Mouse (Mus musculus) megakaryocyte-erythroid progenitor cell, adult 5-6 weeks (primary cell): ENCODE measurements at regions not wholly inside any gene's neighbourhood (a gene's known extent, or its start where the extent isn't known, plus 50 kb on each side); places are given as distances from the start of the nearest gene placed in this dataset.
"Not testable (repeated sequence)": the region's sequence is repeated elsewhere in the genome, so short reads cannot be mapped to it uniquely, and the experiment has no call there.

ENCODE experiments used
- ATAC-seq: replicated peaks from 2 replicates; pipeline ENCODE4 v1.8.0; 2016; ENCODE audit warnings: mild to moderate bottlenecking, inconsistent platforms; ENCODE audit not compliant: severe bottlenecking, poor library complexity, low FRiP score, low TSS enrichment

GRCm38 (mm10) chr17:59179018-59179417, 165.8 kb upstream of the Nudt12 start:
- ATAC-seq = no peak

GRCm38 (mm10) chr17:59156345-59156744, 143.2 kb upstream of the Nudt12 start:
- no peak for ATAC-seq

- ATAC-seq = no peak
Measured at GRCm38 (mm10) chr17:59143760-59144157, 130.6 kb upstream of the Nudt12 start.

- ATAC-seq = no peak
Measured at GRCm38 (mm10) chr17:59142995-59143759, 130.0 kb upstream of the Nudt12 start.

- no peak for ATAC-seq
Measured at GRCm38 (mm10) chr17:59138791-59139190, 125.6 kb upstream of the Nudt12 start.

- peak; percentile 75; the same call in 1 of the 2 replicates for ATAC-seq
Measured at GRCm38 (mm10) chr17:59099376-59099775, 86.2 kb upstream of the Nudt12 start.

GRCm38 (mm10) chr17:59076846-59077245, 63.7 kb upstream of the Nudt12 start:
- not testable (repeated sequence) for ATAC-seq

GRCm38 (mm10) chr17:59076361-59076760, 63.2 kb upstream of the Nudt12 start:
- ATAC-seq = not testable (repeated sequence)
